Mouse (Mus musculus) urinary bladder, postnatal 10 days (tissue): ENCODE measurements around the gene Zranb1.

Experiments
- DNase-seq: peaks from one replicate; pipeline ENCODE4 v3.0.0; 2022; ENCODE audit warnings: low spot score

Gene Zranb1

GRCm38 (mm10) chr7:133001388-133001787 lies 70.4 kb downstream of the Zranb1 start:
- DNase-seq, result no peak

DNA sequence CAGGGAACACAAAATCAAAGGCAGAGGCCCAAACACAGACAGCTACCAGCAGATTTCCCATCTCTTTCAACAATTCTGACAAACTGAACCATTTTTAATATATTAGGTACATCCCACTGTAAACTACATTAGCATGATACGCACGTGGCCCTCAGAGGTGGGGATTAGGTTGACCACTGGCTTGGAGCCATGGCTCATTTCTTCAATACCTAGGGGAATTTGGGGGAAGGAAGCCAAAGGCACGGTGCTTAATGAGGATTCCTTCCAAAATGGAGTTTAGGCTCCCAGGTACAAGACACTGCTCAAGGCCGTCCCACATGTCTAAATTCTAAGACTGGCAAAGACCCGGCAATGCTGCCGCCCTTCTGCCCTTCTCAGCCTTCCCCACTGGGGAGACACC lies 71.3 kb downstream of the Zranb1 start:
- DNase-seq, result no peak

DNA sequence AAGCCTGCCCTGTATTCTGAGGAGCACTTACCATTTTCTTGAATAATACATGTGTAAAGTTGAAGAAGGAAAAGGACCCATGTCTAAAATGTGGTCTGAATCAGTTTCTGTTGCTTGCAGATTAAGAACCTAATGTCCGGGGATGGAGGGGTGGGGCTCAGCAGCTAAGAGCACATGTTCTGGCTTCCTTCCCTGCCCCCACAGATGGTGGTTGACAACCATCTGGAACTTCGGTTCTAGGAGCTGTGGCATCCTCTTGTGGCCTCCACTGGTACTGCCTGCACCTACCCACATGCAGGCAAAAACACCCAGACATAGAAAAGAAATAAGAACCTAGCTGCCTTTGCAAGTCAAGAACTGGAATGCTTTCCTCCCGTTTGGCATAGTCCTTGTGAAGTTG lies 72.5 kb downstream of the Zranb1 start:
- peak; percentile 10 for DNase-seq

DNA sequence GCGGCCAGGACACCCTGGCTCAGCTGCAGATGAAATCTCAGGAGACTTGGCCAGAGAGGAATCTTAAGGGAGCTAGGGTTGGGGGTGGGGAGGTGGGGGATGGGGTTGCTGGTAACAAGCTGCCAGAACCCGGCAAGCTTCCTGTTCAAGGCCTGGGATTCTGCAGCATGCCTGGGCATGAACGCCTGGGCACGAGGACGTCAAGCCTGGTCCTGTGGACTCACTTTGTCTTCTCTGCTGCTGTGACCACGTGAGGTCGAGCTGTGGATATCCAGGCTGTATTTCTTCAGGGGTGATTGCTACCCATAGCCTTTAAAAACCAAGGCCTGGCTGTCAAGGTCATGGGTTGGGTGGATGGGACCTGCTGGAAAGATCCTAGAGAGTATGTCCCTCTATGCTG lies 74.8 kb downstream of the Zranb1 start:
- DNase-seq, result no peak

GRCm38 (mm10) chr7:133007343-133007742 lies 76.4 kb downstream of the Zranb1 start:
- DNase-seq, result no peak

DNA sequence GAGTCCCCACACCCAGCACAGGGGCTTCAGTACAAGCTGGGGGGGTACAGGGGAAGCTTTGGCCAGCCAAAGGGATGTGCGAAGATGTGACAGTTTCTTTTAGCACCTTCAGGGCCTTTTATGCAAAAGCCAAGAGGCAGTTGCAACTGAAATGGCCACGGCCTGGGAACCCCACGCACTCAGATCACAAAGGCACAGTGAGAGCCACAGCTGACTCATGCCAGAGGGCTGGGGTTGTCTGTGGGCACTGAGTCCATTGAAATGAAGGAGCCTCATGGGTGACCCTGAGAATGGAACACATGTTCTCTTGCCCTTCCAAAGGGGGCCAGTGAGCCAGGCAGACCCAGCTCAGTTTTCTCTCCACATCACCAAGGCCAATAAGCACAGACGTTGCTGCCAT lies 77.7 kb downstream of the Zranb1 start:
- no peak for DNase-seq

- DNase-seq, result no peak
Measured at GRCm38 (mm10) chr7:133009676-133010075, 78.7 kb downstream of the Zranb1 start.

GRCm38 (mm10) chr7:133010477-133010876 lies 79.5 kb downstream of the Zranb1 start:
- DNase-seq, result no peak

- no peak for DNase-seq
Measured at GRCm38 (mm10) chr7:133011191-133011590, 80.2 kb downstream of the Zranb1 start.

DNA sequence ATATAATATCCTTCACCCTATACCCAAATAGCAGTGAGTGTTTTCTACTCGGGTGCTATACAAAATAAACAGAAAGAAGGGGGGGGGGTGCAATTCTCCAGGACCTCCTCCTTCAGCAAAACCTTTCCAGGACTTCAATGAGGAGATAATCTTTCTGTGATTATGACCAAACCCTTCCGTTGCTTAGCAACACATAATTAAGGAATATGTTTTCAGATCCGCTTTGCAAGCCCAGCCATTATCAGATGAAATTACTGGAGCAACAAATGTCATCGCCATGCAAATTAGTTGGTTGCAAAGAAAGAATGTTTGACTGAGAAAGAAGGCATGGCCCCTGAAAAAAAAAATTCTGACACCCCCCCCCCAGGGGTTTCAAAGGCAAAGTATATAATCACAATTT lies 80.7 kb downstream of the Zranb1 start:
- no peak for DNase-seq

- DNase-seq, result no peak
Measured at GRCm38 (mm10) chr7:133012637-133013366, 81.9 kb downstream of the Zranb1 start.

DNA sequence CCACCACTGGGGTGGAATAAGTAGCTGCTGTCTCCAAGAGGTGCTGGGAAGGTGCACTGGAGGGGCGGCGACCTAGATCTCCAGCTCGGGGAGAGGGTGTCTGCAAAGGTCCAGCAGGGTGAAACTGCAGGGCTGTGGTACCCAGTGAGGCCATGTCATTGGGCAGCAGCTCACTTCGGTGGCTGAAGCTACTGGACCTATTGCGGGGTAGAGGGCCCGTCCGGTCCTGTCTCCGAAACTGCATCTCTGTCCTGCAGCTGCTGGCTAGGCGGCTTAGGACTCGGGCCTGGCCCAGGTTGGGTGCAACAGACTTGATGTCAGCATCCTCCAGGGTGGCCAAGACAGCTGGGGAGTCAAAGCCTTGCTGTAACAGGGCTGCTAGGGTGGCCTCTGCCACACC lies 83.0 kb downstream of the Zranb1 start:
- DNase-seq, result no peak

DNA sequence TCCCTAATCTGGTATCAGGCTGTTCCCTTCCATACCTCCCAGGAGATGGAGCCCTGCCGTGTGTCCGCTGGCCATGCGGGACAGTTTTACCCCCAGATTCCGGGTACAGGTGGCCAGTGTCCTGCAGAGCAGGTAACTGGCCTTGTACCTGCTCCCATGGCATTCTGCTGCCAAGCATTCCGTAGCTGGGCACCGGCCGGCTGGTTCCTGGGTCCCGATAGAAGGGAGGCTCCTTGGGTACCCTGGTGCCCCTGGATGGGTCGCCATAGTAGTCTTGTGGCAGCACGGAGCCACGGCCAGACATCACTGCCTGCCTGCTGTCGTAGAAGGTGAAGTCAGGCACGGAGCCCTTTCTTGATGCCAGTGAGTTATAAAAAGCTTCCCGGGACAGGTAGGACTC lies 83.7 kb downstream of the Zranb1 start:
- no peak for DNase-seq

DNA sequence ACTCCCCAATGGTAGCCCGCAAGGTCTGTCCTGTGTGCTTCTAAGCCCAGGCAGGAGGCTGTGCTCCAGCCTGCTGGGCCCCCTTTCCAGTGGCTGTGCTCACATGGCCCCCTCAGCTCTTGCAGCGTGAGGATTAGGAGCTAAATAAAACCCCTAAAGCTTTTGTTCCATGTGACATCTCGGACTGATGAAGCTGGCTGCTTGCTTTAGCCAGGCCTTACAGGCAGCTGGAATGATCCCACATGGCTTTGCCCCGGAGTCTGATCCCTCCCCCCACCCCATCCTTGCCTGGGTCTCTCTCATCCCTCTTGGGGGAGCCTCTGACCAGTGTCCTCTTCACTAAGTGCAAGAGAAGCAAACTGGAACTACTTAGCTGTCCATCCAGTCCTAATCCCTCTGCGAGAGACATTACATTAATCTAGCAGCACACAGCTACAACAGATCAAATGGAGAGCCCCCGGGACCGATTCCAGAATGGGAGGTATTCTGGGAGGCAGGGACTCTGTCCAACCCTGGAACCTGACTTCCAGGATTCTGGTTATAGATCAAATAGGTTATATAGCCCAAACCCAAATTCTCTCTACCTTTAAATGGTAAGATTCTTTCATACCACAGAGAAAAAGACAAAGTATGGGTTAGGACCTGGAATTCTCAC lies 84.6 kb downstream of the Zranb1 start:
- DNase-seq, result no peak

DNA sequence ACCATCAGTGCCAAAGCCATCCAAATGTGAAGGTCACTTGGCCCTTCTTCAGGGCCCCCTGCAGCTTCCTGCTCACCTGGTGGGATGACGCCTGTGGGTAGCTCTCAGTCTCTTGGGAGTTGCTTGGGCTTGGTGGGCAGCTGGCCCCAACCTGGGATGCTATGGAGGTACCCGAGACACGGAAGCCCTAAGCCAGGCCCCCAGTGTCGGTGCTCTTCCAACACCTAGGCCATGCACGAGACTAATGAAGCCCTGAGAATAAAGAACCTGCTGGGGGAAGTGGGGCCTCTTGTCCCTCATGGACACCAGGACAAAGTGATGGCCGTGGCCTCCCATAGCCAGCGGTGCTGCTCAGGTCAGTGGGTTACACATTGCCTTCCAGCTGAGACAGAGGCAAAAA lies 88.0 kb downstream of the Zranb1 start:
- no peak for DNase-seq

- no peak for DNase-seq
Measured at GRCm38 (mm10) chr7:133019481-133020020, 88.6 kb downstream of the Zranb1 start.

- DNase-seq, result no peak
Measured at GRCm38 (mm10) chr7:133024694-133025093, 93.8 kb downstream of the Zranb1 start.

- DNase-seq, result no peak
Measured at GRCm38 (mm10) chr7:133027930-133028329, 97.0 kb downstream of the Zranb1 start.

GRCm38 (mm10) chr7:133029004-133029403 lies 98.1 kb downstream of the Zranb1 start:
- DNase-seq, result no peak

DNA sequence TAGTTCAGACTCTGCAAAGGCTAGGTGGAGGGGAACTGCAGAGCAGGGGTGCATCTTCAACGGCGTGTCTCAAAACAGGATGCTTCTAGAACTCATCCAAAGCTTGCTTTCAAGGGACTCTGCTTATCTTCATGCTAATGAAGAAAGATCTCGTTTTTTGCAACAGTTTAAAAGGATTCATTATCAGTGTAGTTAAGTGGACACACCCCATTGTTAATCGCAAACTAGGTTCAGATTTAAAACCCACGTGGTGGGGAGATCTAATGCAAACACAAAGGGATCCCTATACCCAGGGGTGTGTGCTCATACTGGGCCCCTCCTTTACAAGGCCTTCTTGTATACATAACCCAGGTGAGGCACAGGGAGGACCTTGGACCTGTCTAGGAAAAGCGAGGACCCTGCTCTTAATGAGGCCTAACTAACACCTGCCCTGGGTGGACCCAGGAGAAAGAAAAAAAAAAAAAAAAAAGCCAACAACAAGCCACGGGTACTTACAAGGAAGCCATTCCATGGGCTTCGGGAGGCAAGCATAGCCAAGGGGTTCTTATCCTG lies 98.6 kb downstream of the Zranb1 start:
- no peak for DNase-seq

DNA sequence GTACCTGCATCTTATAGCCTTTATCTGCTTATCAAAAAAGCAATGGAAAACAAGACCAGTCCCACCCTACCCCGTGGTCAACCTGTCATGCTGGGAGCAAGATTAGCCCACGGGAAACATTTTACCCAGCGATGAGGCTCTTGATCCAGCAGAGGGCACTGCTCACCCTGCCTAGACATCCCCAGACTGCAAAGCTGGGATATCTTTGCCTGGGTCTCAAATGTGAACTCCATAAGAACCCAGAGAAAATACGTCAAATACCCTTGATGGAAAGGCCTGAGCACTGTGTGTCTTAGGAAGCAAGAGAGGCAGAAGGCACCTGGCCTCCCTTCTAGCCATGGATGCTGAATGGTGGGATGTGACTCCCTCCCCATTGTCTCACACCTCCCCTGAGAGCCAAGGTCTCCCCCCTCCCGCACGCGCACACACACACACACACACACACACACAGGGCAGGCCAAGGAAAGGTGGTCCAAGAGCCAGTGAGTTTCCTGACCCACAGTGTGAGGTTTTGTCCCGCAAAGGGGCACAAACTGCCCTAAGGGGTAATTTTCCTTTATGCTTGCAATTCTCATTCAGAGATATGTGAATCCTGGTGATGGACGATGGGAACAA lies 101.8 kb downstream of the Zranb1 start:
- no peak for DNase-seq

- DNase-seq, result no peak
Measured at GRCm38 (mm10) chr7:133035901-133036300, 105.0 kb downstream of the Zranb1 start.
